Mouse (Mus musculus): ENCODE measurements around the gene Trmt112.

DNA sequence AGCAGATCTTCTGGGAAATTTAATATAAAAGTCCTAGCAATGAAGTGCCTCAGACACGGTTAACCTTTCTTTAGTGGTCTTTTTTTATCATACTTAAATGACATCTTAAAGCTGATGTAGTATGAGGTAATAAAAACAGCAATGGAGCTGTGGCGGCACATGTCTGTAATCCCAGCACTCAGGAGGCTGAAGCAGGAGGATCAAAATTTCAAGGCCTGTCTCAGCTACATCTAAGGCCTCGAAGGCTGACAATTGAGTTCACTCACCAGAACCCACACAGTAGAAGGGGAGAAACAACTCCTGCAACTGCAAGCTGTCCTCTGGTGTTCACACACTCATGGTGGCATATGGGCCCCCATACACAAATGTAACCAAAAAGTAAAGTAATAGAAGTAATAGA is 49.5 kb upstream of the Trmt112 start:
- TF ChIP-seq POLR2A (IDR thresholded peaks at IDR 0.05; ENCODE audit: low read depth, low read length) (no peak), CTCF (conservative IDR thresholded peaks at IDR 0.05; ENCODE audit: insufficient read depth, insufficient read length, low read depth, low read length) (no peak)

Measured in kidney, adult 2 months (tissue).